Mouse (Mus musculus) midbrain, embryonic 14.5 days (tissue): ENCODE measurements around the gene Arhgef12. TPM values are rescaled to one million over a fixed set of nuclear protein-coding genes. Genes with fewer than 3 reads are reported as not detected.

Source experiments
- ATAC-seq: fragments of 200-750 bp; cut with Nextera tagmentation; 2 replicates; pipeline ENCODE4 v1.8.0; 2017; ENCODE audit warnings: moderate number of reproducible peaks, moderate library complexity; ENCODE audit not compliant: low FRiP score, low TSS enrichment
- DNase-seq: peaks from one replicate; pipeline ENCODE4 v3.0.0-alpha.2; 2015
- H3K27ac ChIP-seq: fragments of 300-500 bp; sonication (generic); replicated peaks from 2 replicates; pipeline ENCODE4 v1.5.1; 2014; ENCODE audit warnings: mild to moderate bottlenecking, low read depth, low read length, moderate library complexity
- H3K27me3 ChIP-seq: fragments of 300-500 bp; sonication (generic); 2 replicates; pipeline ENCODE4 v1.6.1; 2014; ENCODE audit warnings: low read length, control low read depth, mixed read lengths; ENCODE audit not compliant: control insufficient read depth, insufficient read depth
- H3K36me3 ChIP-seq: fragments of 300-500 bp; sonication (generic); 2 replicates; pipeline ENCODE4 v1.6.1; 2014; ENCODE audit warnings: low read length, control low read depth; ENCODE audit not compliant: control insufficient read depth, insufficient read depth
- H3K4me1 ChIP-seq: fragments of 300-500 bp; sonication (generic); 2 replicates; pipeline ENCODE4 v1.6.1; 2014; ENCODE audit warnings: mild to moderate bottlenecking, antibody characterized with exemption, low read length, control low read depth; ENCODE audit not compliant: control insufficient read depth, insufficient read depth
- H3K4me2 ChIP-seq: fragments of 300-500 bp; sonication (generic); 2 replicates; pipeline ENCODE4 v1.6.1; 2014; ENCODE audit warnings: mild to moderate bottlenecking, low read length, moderate library complexity
- H3K4me3 ChIP-seq: fragments of 300-500 bp; sonication (generic); replicated peaks from 2 replicates; pipeline ENCODE4 v1.5.1; 2014; ENCODE audit warnings: low read depth, low read length
- H3K9ac ChIP-seq: fragments of 300-500 bp; sonication (generic); replicated peaks from 2 replicates; pipeline ENCODE4 v1.6.1; 2014; ENCODE audit warnings: mild to moderate bottlenecking, low read length, moderate library complexity
- H3K9me3 ChIP-seq: fragments of 300-500 bp; sonication (generic); 2 replicates; pipeline ENCODE4 v1.6.1; 2016; ENCODE audit warnings: low read length, control low read depth, mixed read lengths; ENCODE audit not compliant: control insufficient read depth
- WGBS: fragments of 180-500 bp; shearing (Covaris S2); extraction: QIAGEN DNeasy Blood & Tissue Kit; methylation state at CpG from one replicate; pipeline ENCODE4 v1.1.7; 2014; 5-methylcytosine and 5-hydroxymethylcytosine counted together
- polyA plus RNA-seq: library from polyadenylated mRNA; unstranded; fragments of >200 nt; fragmentation: Nextera tagmentation; extraction: Ambion mirVana; gene quantifications from 2 replicates; pipeline ENCODE4 v1.2.1, GENCODE M21; 2014

Arhgef12 gene
- polyA plus RNA-seq: 34.8 and 38.6 TPM in 2 replicates

DNA sequence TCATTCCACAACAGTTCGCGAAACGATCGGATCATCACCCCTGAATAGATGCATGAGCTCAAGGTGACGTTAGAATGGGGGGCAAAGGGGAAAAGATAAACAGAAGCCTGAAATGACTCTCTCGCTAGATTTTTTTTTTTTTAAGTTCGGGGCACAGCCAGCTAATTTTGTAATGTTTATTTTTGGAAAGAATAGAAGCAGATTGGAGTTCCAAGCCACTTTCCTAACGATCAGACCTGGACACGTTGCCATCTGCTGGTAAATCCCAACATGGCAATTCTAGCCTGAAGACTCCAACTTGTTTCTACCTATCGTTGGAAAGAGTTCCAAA lies at the start of gene Arhgef12:
Gene Arhgef12, minus strand, starts transcription at position 53 of the 331 bp plus-strand sequence.
- Histone ChIP-seq H3K27me3 (no peaks in the 10 kb centered on the region), H3K4me2 (peak within 1 kb of the TSS; percentile 92), H3K27ac (peak within 1 kb of the TSS; percentile 85), H3K9me3 (no peaks in the 10 kb centered on the region), H3K4me1 (peaks cover 23% of the 10 kb centered on the region), H3K9ac (peak within 1 kb of the TSS; percentile 91), H3K4me3 (peak within 1 kb of the TSS; percentile 92), H3K36me3 (peaks cover 16% of the 10 kb centered on the region)
- no peak for ATAC-seq
- DNase-seq: peak; percentile 79
- 37% methylated on average over 10 of the region's 10 CpGs for WGBS

DNA sequence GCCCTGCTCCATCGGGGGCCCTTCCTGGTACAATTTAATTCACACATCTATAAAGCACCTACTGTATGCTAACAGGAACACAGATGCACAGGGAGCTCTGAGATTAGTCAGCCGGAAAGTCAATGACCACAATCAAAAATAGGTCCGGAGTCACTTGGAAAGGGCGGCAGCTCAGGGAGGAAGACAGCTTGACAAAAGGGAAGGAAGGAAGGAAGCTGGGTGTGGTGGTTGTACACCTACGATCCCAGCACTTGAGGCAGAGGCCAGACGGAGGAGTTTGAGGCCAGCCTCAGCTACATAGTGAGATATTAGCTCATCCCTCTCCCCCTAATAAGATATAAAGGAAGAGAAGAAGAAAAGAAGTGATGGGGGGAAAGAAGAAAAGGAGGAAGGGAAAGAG lies 48.9 kb upstream of the Arhgef12 start:
- H3K4me1 ChIP-seq: no peaks in the 10 kb centered on the region
- 87% methylated on average over 6 of the region's 6 CpGs for WGBS
- H3K4me2 ChIP-seq: no peak overlapping the region
- no peaks in the 10 kb centered on the region for H3K27me3 ChIP-seq
- no peak overlapping the region for H3K9ac ChIP-seq
- no peaks in the 10 kb centered on the region for H3K9me3 ChIP-seq
- H3K4me3 ChIP-seq: no peak overlapping the region
- no peak for ATAC-seq
- DNase-seq: no peak
- no peaks in the 10 kb centered on the region for H3K36me3 ChIP-seq
- no peak overlapping the region for H3K27ac ChIP-seq

DNA sequence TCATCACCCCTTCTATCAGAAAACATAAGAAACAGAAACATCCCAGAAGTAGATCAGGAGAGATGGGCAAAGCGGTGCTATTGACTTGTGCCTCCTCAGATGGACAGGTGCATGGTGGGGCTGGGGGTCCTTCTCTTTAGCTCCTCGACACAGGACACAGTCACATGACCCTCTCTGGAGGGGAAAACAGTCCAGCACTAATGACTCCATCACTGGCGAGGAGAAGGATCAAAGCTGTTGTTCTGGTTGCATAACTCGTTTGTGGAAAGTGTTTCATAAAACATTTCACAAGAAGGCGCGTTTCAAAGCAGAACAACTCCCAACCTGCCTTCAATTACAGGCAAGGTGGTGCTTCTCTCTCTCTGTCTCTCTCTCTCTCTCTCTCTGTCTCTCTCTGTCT lies 44.7 kb upstream of the Arhgef12 start:
- Histone ChIP-seq H3K4me3 (no peak overlapping the region), H3K36me3 (no peaks in the 10 kb centered on the region), H3K4me1 (no peaks in the 10 kb centered on the region; the same call in 1 of the 2 replicates), H3K4me2 (no peak overlapping the region), H3K27ac (no peak overlapping the region), H3K9me3 (no peaks in the 10 kb centered on the region), H3K9ac (no peak overlapping the region), H3K27me3 (no peaks in the 10 kb centered on the region)
- no peak for ATAC-seq
- WGBS: 85% methylated on average over 6 of the region's 6 CpGs
- no peak for DNase-seq

DNA sequence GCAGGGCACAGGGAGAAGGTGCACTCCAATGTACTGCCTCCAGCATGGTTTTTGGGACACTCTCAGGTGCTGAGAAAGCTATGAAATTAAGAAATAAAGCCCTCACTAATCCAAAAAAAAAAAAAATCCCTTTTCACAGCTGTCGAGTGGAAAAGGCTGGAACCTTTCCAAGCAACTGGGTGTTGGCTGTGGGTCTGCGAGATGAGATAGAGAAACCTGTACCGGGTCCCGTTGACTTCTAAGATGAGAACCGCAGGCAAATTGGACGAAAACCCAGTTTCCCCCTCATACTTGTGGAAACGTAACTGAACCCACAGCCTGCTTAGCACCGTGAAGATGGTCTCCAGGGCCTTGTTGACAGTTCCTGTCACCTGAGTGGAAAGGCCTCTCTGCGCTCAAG lies 43.9 kb upstream of the Arhgef12 start:
- Histone ChIP-seq H3K4me3 (no peak overlapping the region), H3K4me1 (no peaks in the 10 kb centered on the region; the same call in 1 of the 2 replicates), H3K4me2 (no peak overlapping the region), H3K36me3 (no peaks in the 10 kb centered on the region), H3K27ac (no peak overlapping the region), H3K9ac (no peak overlapping the region), H3K27me3 (no peaks in the 10 kb centered on the region), H3K9me3 (no peaks in the 10 kb centered on the region)
- peak; percentile 8 for DNase-seq
- WGBS: 72% methylated on average over 9 of the region's 9 CpGs
- no peak for ATAC-seq

DNA sequence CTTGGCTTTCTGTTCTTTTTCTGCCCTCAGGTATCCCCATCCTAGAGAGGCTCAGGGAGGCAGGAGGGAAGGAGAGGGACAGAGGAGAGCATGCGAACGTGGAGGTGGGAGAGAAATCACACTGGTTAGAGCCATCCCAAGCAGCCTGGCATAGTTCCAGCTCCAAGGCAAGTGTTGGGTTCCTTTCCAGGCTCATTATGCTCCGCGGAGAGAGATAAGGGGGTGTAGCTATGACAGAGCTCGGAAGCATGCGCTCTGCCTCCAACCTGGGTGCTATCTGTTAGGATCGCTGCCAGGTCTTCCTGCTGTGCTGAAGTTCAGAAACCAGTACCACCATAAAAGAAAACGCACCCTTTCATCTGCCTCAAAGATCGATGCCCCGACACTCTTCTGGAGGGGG lies 43.0 kb upstream of the Arhgef12 start:
- Histone ChIP-seq H3K9me3 (no peaks in the 10 kb centered on the region), H3K9ac (no peak overlapping the region), H3K4me1 (no peaks in the 10 kb centered on the region; the same call in 1 of the 2 replicates), H3K27ac (no peak overlapping the region), H3K4me3 (no peak overlapping the region), H3K27me3 (no peaks in the 10 kb centered on the region), H3K4me2 (no peak overlapping the region), H3K36me3 (no peaks in the 10 kb centered on the region)
- 76% methylated on average over 10 of the region's 10 CpGs for WGBS
- DNase-seq (peak; percentile 47), ATAC-seq (no peak)

DNA sequence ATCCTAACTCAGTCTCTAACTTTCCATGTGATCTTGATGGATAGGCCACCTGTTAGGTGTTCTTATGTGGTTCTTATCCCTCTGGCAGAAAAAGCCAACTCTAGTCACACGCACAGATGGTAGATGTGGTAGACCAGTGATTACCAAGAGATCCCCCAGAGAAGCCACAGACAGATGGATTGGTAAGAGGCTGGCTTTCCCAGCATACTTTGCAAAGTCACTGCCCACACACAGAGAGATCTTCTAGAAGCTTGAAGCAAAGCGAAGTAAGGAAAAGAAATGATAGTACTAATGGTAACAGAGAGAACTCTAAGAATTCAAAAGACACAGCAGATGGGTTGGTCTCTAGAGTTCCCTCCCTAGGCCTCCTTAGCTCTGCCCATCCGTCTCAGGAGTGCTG lies 42.5 kb upstream of the Arhgef12 start:
- no peaks in the 10 kb centered on the region for H3K27me3 ChIP-seq
- no peak overlapping the region for H3K27ac ChIP-seq
- no peak overlapping the region for H3K9ac ChIP-seq
- ATAC-seq: no peak
- no peak overlapping the region for H3K4me3 ChIP-seq
- no peaks in the 10 kb centered on the region; the same call in 1 of the 2 replicates for H3K4me1 ChIP-seq
- no peaks in the 10 kb centered on the region for H3K9me3 ChIP-seq
- 86% methylated on average over 3 of the region's 3 CpGs for WGBS
- no peaks in the 10 kb centered on the region for H3K36me3 ChIP-seq
- DNase-seq: no peak
- no peak overlapping the region for H3K4me2 ChIP-seq

DNA sequence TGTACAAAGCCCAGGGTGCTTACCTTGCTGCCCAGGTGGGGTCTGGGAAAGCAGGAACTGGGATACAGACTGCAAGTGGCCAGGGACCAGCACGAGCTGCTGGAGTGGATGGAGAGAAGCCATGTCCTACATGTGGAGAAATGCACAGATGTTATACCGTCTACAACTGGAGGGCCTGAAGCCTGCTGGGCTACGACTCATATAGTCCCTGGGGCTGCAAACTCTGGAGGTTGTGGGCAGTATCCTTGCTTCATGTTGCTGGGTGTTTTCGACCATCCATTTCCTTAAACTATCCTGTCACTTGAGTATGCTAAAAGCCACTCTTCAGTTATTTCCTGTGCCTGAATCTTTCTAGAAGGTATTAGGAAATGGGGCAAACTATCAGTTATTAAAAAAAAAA lies 38.2 kb upstream of the Arhgef12 start:
- ATAC-seq (no peak), DNase-seq (no peak)
- Histone ChIP-seq H3K4me3 (no peak overlapping the region), H3K36me3 (no peaks in the 10 kb centered on the region), H3K4me2 (no peak overlapping the region), H3K27ac (no peak overlapping the region), H3K9ac (no peak overlapping the region), H3K9me3 (no peaks in the 10 kb centered on the region), H3K27me3 (no peaks in the 10 kb centered on the region), H3K4me1 (no peaks in the 10 kb centered on the region)
- 88% methylated on average over 4 of the region's 4 CpGs for WGBS

DNA sequence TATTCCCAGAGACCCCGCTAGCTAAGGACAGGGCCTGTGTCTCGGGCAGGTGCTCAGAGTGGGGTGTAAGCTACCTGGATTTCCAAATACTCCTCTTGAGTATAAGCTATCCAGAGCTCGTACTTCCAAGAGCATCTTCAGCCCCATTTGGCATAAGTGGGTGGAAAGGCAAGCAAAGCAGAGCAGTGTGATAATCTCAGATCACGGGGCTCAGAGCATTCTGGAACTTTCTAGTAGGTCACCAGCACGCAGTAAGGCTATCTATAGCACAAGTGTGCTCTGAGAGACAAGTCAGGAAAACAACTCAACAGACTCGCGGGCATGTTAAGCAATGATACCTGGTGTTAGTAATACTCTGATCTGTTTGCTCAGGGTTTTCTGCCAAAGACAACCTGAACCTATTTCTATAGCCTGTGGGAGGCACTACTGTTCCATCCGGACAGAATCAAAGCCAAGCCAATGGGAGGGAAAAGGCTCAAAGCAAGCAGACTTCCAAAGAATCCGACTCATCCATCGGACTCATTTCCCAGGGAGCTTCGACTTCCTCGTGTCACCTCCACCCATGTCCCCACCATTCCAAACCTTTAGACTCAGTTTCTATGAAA lies 37.3 kb upstream of the Arhgef12 start:
- no peak overlapping the region for H3K4me3 ChIP-seq
- H3K27me3 ChIP-seq: no peaks in the 10 kb centered on the region
- ATAC-seq (no peak), DNase-seq (peak; percentile 28)
- H3K9ac ChIP-seq: no peak overlapping the region
- no peak overlapping the region for H3K27ac ChIP-seq
- H3K36me3 ChIP-seq: no peaks in the 10 kb centered on the region
- WGBS: 75% methylated on average over 12 of the region's 12 CpGs
- H3K4me2 ChIP-seq: no peak overlapping the region
- no peaks in the 10 kb centered on the region for H3K4me1 ChIP-seq
- no peaks in the 10 kb centered on the region for H3K9me3 ChIP-seq

DNA sequence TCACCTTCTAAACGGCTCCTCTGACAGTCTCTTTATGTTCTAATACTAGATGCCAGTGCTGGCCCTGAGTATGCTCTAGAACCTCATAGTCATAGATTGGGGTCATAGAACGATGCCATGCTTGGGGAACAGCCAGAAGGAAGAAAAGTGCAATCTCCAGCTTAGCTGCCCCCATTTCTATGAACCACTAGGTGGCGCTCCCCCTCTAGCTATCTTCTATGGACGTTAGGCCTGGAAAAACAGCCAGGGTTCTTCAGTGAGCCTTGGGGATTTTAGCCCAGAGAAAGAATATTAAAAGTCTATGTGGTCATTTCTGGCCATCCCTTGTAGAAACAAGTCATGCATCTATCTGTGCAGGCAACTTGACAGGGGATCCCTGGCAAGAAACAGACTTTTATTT lies 34.8 kb upstream of the Arhgef12 start:
- Histone ChIP-seq H3K4me1 (no peaks in the 10 kb centered on the region), H3K4me3 (no peak overlapping the region), H3K27me3 (no peaks in the 10 kb centered on the region), H3K9me3 (no peaks in the 10 kb centered on the region), H3K9ac (no peak overlapping the region), H3K36me3 (no peaks in the 10 kb centered on the region), H3K4me2 (no peak overlapping the region), H3K27ac (no peak overlapping the region)
- DNase-seq (peak; percentile 89), ATAC-seq (no peak)
- WGBS: 9% methylated on average over 4 of the region's 4 CpGs
